Mouse (Mus musculus) embryonic facial prominence, embryonic 14.5 days (tissue): Measurements from ENCODE around the gene Ankrd24. TPM values are rescaled to one million over a fixed set of nuclear protein-coding genes. Genes with fewer than 3 reads are reported as not detected.

Source experiments
- polyA plus RNA-seq: library from polyadenylated mRNA; unstranded; fragments of >200 nt; fragmentation: Nextera tagmentation; extraction: Ambion mirVana; gene quantifications from 2 replicates; pipeline ENCODE4 v1.2.1, GENCODE M21; 2014

Ankrd24 gene
- polyA plus RNA-seq, 1 experiment from 2014 or later = 7.3 TPM

Other genes starting within 250 kb of the Ankrd24 start
- 61.4 and 67.1 TPM in 2 replicates for gene Dohh, start 244.1 kb upstream of the Ankrd24 start, polyA plus RNA-seq
- 2.4 and 2.6 TPM in 2 replicates for gene Gm48551, start 244.1 kb upstream of the Ankrd24 start, polyA plus RNA-seq
- gene Gm48552, start 239.5 kb upstream of the Ankrd24 start, polyA plus RNA-seq = 0.77 and 0.88 TPM in 2 replicates
- 3.9 and 4.1 TPM in 2 replicates for gene Smim24, start 235.5 kb upstream of the Ankrd24 start, polyA plus RNA-seq
- gene Nfic, start 172.9 kb upstream of the Ankrd24 start, polyA plus RNA-seq = 100.0 and 103 TPM in 2 replicates
- gene Celf5, start 145.8 kb upstream of the Ankrd24 start, polyA plus RNA-seq = 1.4 and 1.9 TPM in 2 replicates
- gene Ncln, start 132.1 kb upstream of the Ankrd24 start, polyA plus RNA-seq = 64.7 and 82.4 TPM in 2 replicates
- 0.65 and 0.73 TPM in 2 replicates for gene S1pr4, start 128.4 kb upstream of the Ankrd24 start, polyA plus RNA-seq
- gene Gna15, start 104.3 kb upstream of the Ankrd24 start, polyA plus RNA-seq = 3.1 and 4.5 TPM in 2 replicates
- 87.7 and 88.4 TPM in 2 replicates for gene Gna11, start 83.3 kb upstream of the Ankrd24 start, polyA plus RNA-seq
- 387 and 412 TPM in 2 replicates for gene Aes, start 69.1 kb upstream of the Ankrd24 start, polyA plus RNA-seq
- gene Tle2, start 54.0 kb upstream of the Ankrd24 start, polyA plus RNA-seq = 30.2 and 39.4 TPM in 2 replicates
- gene Tle6, start 27.5 kb upstream of the Ankrd24 start, polyA plus RNA-seq = 17.1 and 17.8 TPM in 2 replicates
- gene BC025920, start 22.3 kb upstream of the Ankrd24 start, polyA plus RNA-seq = 0.20 and 0.61 TPM in 2 replicates
- gene Sirt6, start 743 bp upstream of the Ankrd24 start, polyA plus RNA-seq = 24.4 and 29.0 TPM in 2 replicates
- gene Gm10778, start 20.5 kb downstream of the Ankrd24 start, polyA plus RNA-seq = 3.3 and 3.7 TPM in 2 replicates
- 13.1 and 16.2 TPM in 2 replicates for gene Zfp433, start 76.3 kb downstream of the Ankrd24 start, polyA plus RNA-seq
- 9.9 and 10.2 TPM in 2 replicates for gene Gm3055, start 142.6 kb downstream of the Ankrd24 start, polyA plus RNA-seq
- 2.1 and 2.8 TPM in 2 replicates for gene Gm4767, start 183.6 kb downstream of the Ankrd24 start, polyA plus RNA-seq
- 9.0 and 11.0 TPM in 2 replicates for gene Gm32687, start 235.4 kb downstream of the Ankrd24 start, polyA plus RNA-seq